Mouse (Mus musculus) hindbrain, embryonic 11.5 days (tissue): ENCODE data around the gene 1700092M07Rik. TPM values are rescaled to one million over a fixed set of nuclear protein-coding genes. Genes with fewer than 3 reads are reported as not detected.

Experiments used
- ATAC-seq: fragments of 200-750 bp; cut with Nextera tagmentation; 2 replicates; pipeline ENCODE4 v1.8.0; 2017; ENCODE audit warnings: mild to moderate bottlenecking, moderate TSS enrichment, moderate library complexity; ENCODE audit not compliant: low FRiP score
- DNase-seq: peaks from one replicate; pipeline ENCODE4 v3.0.0-alpha.2; 2015; ENCODE audit warnings: low spot score
- H3K27ac ChIP-seq: fragments of 300-500 bp; sonication (generic); 2 replicates; pipeline ENCODE4 v1.5.1; 2014; ENCODE audit warnings: mild to moderate bottlenecking, low read depth, low read length
- H3K27me3 ChIP-seq: fragments of 300-500 bp; sonication (generic); 2 replicates; pipeline ENCODE4 v1.6.1; 2014; ENCODE audit warnings: mild to moderate bottlenecking, low read length, moderate library complexity, mixed read lengths; ENCODE audit not compliant: control insufficient read depth, insufficient read depth
- H3K36me3 ChIP-seq: fragments of 300-500 bp; sonication (generic); 2 replicates; pipeline ENCODE4 v1.6.1; 2014; ENCODE audit warnings: mild to moderate bottlenecking, low read length, moderate library complexity, mixed read lengths; ENCODE audit not compliant: control insufficient read depth, insufficient read depth
- H3K4me1 ChIP-seq: fragments of 300-500 bp; sonication (generic); replicated peaks from 2 replicates; pipeline ENCODE4 v1.6.1; 2014; ENCODE audit warnings: low read length, mixed read lengths; ENCODE audit not compliant: control insufficient read depth, insufficient read depth
- H3K4me2 ChIP-seq: fragments of 300-500 bp; sonication (generic); replicated peaks from 2 replicates; pipeline ENCODE4 v1.6.1; 2014; ENCODE audit warnings: mild to moderate bottlenecking, low read depth, low read length
- H3K4me3 ChIP-seq: fragments of 300-500 bp; sonication (generic); 2 replicates; pipeline ENCODE4 v1.5.1; 2014; ENCODE audit warnings: low read depth, low read length
- H3K9ac ChIP-seq: fragments of 300-500 bp; sonication (generic); 2 replicates; pipeline ENCODE4 v1.6.1; 2014; ENCODE audit warnings: low read depth, low read length
- H3K9me3 ChIP-seq: fragments of 300-500 bp; sonication (generic); 2 replicates; pipeline ENCODE4 v1.6.1; 2016; ENCODE audit warnings: low read length; ENCODE audit not compliant: control insufficient read depth
- WGBS: fragments of 180-500 bp; shearing (Covaris S2); extraction: QIAGEN DNeasy Blood & Tissue Kit; methylation state at CpG from one replicate; pipeline ENCODE4 v1.1.7; 2014; 5-methylcytosine and 5-hydroxymethylcytosine counted together
- polyA plus RNA-seq: library from polyadenylated mRNA; unstranded; fragments of >200 nt; fragmentation: Nextera tagmentation; extraction: Ambion mirVana; gene quantifications from 2 replicates; pipeline ENCODE4 v1.2.1, GENCODE M21; 2014

The 1700092M07Rik gene
- polyA plus RNA-seq, 1 experiment from 2014 or later: 1.6 TPM

DNA sequence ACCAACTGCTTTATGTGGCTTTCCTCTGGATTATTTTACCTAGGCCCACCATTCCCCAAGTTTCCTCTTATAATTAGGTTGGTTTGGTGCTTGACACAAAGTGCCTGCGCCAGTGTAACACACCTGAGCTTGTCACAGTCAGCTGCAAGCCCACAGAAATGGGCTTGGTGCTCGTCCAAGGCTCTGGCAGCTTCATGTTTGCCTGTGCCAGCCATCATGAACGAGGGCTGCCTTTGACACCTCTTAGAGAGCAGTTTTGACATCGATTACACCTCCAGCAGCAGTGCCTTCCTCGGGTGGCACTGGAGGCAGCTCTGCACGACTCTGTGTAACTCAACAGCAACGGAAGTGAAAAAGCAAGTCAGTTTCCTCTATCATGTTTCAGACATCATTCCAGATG is 49.7 kb downstream of the 1700092M07Rik start:
- Histone ChIP-seq H3K4me2 (no peak overlapping the region), H3K9me3 (no peaks in the 10 kb centered on the region), H3K9ac (no peak overlapping the region), H3K36me3 (peaks cover 14% of the 10 kb centered on the region), H3K27me3 (no peaks in the 10 kb centered on the region), H3K4me1 (no peaks in the 10 kb centered on the region), H3K4me3 (no peak overlapping the region), H3K27ac (no peak overlapping the region)
- no peak for ATAC-seq
- 81% methylated on average over 7 of the region's 7 CpGs for WGBS
- DNase-seq: no peak

Other genes starting within 250 kb of the 1700092M07Rik start
- 0.08 and 0.45 TPM in 2 replicates for gene Slc22a8, start 149.5 kb upstream of the 1700092M07Rik start, polyA plus RNA-seq
- gene Slc22a6, start 122.7 kb upstream of the 1700092M07Rik start, polyA plus RNA-seq: 0.77 and 0.88 TPM in 2 replicates
- 0.13 and 0.20 TPM in 2 replicates for gene Chrm1, start 76.9 kb upstream of the 1700092M07Rik start, polyA plus RNA-seq
- 123 and 136 TPM in 2 replicates for gene Slc3a2, start 17.3 kb upstream of the 1700092M07Rik start, polyA plus RNA-seq
- 83.6 and 87.1 TPM in 2 replicates for gene Wdr74, start 4.9 kb upstream of the 1700092M07Rik start, polyA plus RNA-seq
- 100 and 111 TPM in 2 replicates for gene Stx5a, start 695 bp downstream of the 1700092M07Rik start, polyA plus RNA-seq
- 213 and 224 TPM in 2 replicates for gene Nxf1, start 16.4 kb downstream of the 1700092M07Rik start, polyA plus RNA-seq
- 192 and 194 TPM in 2 replicates for gene Tmem223, start 30.3 kb downstream of the 1700092M07Rik start, polyA plus RNA-seq
- 46.4 and 50.8 TPM in 2 replicates for gene Tmem179b, start 33.7 kb downstream of the 1700092M07Rik start, polyA plus RNA-seq
- gene Taf6l, start 45.7 kb downstream of the 1700092M07Rik start, polyA plus RNA-seq: 15.4 and 17.1 TPM in 2 replicates
- gene Polr2g, start 57.9 kb downstream of the 1700092M07Rik start, polyA plus RNA-seq: 184 and 194 TPM in 2 replicates
- gene Zbtb3, start 61.8 kb downstream of the 1700092M07Rik start, polyA plus RNA-seq: 5.7 and 7.5 TPM in 2 replicates
- 47.0 and 53.1 TPM in 2 replicates for gene Ttc9c, start 78.6 kb downstream of the 1700092M07Rik start, polyA plus RNA-seq
- gene Hnrnpul2, start 79.3 kb downstream of the 1700092M07Rik start, polyA plus RNA-seq: 7.0 and 10.1 TPM in 2 replicates
- not detected in 2 replicates for gene AC129217.1, start 89.1 kb downstream of the 1700092M07Rik start, polyA plus RNA-seq
- 55.6 and 59.6 TPM in 2 replicates for gene Bscl2, start 96.7 kb downstream of the 1700092M07Rik start, polyA plus RNA-seq
- 158 TPM in 2 replicates for gene Gng3, start 98.5 kb downstream of the 1700092M07Rik start, polyA plus RNA-seq
- gene Lrrn4cl, start 110.0 kb downstream of the 1700092M07Rik start, polyA plus RNA-seq: 0.32 and 0.37 TPM in 2 replicates
- gene Ubxn1, start 130.8 kb downstream of the 1700092M07Rik start, polyA plus RNA-seq: 164 and 180 TPM in 2 replicates
- 56.1 and 57.2 TPM in 2 replicates for gene Uqcc3, start 140.2 kb downstream of the 1700092M07Rik start, polyA plus RNA-seq
- 89.6 and 103 TPM in 2 replicates for gene Lbhd1, start 143.0 kb downstream of the 1700092M07Rik start, polyA plus RNA-seq
- gene Gm49403, start 143.2 kb downstream of the 1700092M07Rik start, polyA plus RNA-seq: not detected in 2 replicates
- gene 1810009A15Rik, start 148.1 kb downstream of the 1700092M07Rik start, polyA plus RNA-seq: 107 and 112 TPM in 2 replicates
- not detected in 2 replicates for gene Gm49416, start 148.2 kb downstream of the 1700092M07Rik start, polyA plus RNA-seq
- 26.1 and 32.1 TPM in 2 replicates for gene Ints5, start 152.3 kb downstream of the 1700092M07Rik start, polyA plus RNA-seq
- 89.8 and 102 TPM in 2 replicates for gene Ganab, start 157.4 kb downstream of the 1700092M07Rik start, polyA plus RNA-seq
- gene B3gat3, start 179.7 kb downstream of the 1700092M07Rik start, polyA plus RNA-seq: 43.5 and 45.8 TPM in 2 replicates
- 1.0 and 1.1 TPM in 2 replicates for gene Rom1, start 188.6 kb downstream of the 1700092M07Rik start, polyA plus RNA-seq
- 6.5 and 7.8 TPM in 2 replicates for gene Eml3, start 188.8 kb downstream of the 1700092M07Rik start, polyA plus RNA-seq
- gene Mta2, start 201.2 kb downstream of the 1700092M07Rik start, polyA plus RNA-seq: 45.6 and 52.3 TPM in 2 replicates
- gene Tut1, start 213.1 kb downstream of the 1700092M07Rik start, polyA plus RNA-seq: 23.7 and 27.8 TPM in 2 replicates
- 462 and 475 TPM in 2 replicates for gene Eef1g, start 226.3 kb downstream of the 1700092M07Rik start, polyA plus RNA-seq
- gene Ahnak, start 248.6 kb downstream of the 1700092M07Rik start, polyA plus RNA-seq: 6.0 and 14.1 TPM in 2 replicates